Mouse (Mus musculus) lung, postnatal 0 days (tissue): Measurements from ENCODE around the gene Hist1h1d. TPM values are rescaled to one million over a fixed set of nuclear protein-coding genes. Genes with fewer than 3 reads are reported as not detected.
"Not testable (repeated sequence)": the region's sequence is repeated elsewhere in the genome, so short reads cannot be mapped to it uniquely, and the experiment has no call there.

Experiments used
- ATAC-seq: fragments of 200-750 bp; cut with Nextera tagmentation; 2 replicates; pipeline ENCODE4 v1.8.0; 2017; ENCODE audit warnings: moderate library complexity
- DNase-seq: peaks from one replicate; pipeline ENCODE4 v3.0.0-alpha.2; 2016; ENCODE audit warnings: low spot score
- H3K27ac ChIP-seq: fragments of 300-500 bp; sonication (generic); 2 replicates; pipeline ENCODE4 v1.5.1; 2014; ENCODE audit warnings: antibody characterized with exemption, mild to moderate bottlenecking, low read length, mixed read lengths
- H3K27me3 ChIP-seq: fragments of 300-500 bp; sonication (generic); replicated peaks from 2 replicates; pipeline ENCODE4 v1.6.1; 2014; ENCODE audit warnings: low read length, mixed read lengths; ENCODE audit not compliant: insufficient read depth
- H3K36me3 ChIP-seq: fragments of 300-500 bp; sonication (generic); 2 replicates; pipeline ENCODE4 v1.6.1; 2014; ENCODE audit warnings: low read length, mixed read lengths; ENCODE audit not compliant: insufficient read depth
- H3K4me1 ChIP-seq: fragments of 300-500 bp; sonication (generic); 2 replicates; pipeline ENCODE4 v1.6.1; 2014; ENCODE audit warnings: antibody characterized with exemption, low read depth, low read length, mixed read lengths; ENCODE audit not compliant: insufficient read depth
- H3K4me2 ChIP-seq: fragments of 300-500 bp; sonication (generic); replicated peaks from 2 replicates; pipeline ENCODE4 v1.6.1; 2014; ENCODE audit warnings: low read depth, mild to moderate bottlenecking, low read length, moderate library complexity, mixed read lengths
- H3K4me3 ChIP-seq: fragments of 300-500 bp; sonication (generic); 2 replicates; pipeline ENCODE4 v1.5.1; 2014; ENCODE audit warnings: low read depth, low read length
- H3K9ac ChIP-seq: fragments of 300-500 bp; sonication (generic); replicated peaks from 2 replicates; pipeline ENCODE4 v1.6.1; 2014; ENCODE audit warnings: low read depth, mild to moderate bottlenecking
- H3K9me3 ChIP-seq: fragments of 300-500 bp; sonication (generic); 2 replicates; pipeline ENCODE4 v1.6.1; 2016; ENCODE audit warnings: low read length, mixed read lengths
- CTCF ChIP-seq: IDR thresholded peaks from 2 replicates; pipeline ENCODE4 v1.5.1; 2016; ENCODE audit warnings: antibody characterized with exemption, mild to moderate bottlenecking
- EP300 ChIP-seq: IDR thresholded peaks from 2 replicates; pipeline ENCODE4 v1.6.1; 2016; ENCODE audit warnings: antibody characterized with exemption, mild to moderate bottlenecking, control low read depth
- WGBS: fragments of 180-500 bp; shearing (Covaris S2); extraction: QIAGEN DNeasy Blood & Tissue Kit; methylation state at CpG from one replicate; pipeline ENCODE4 v1.1.7; 2014; 5-methylcytosine and 5-hydroxymethylcytosine counted together
- polyA plus RNA-seq: library from polyadenylated mRNA; unstranded; fragments of >200 nt; fragmentation: Nextera tagmentation; extraction: Ambion mirVana; gene quantifications from 2 replicates; pipeline ENCODE4 v1.2.1, GENCODE M21; 2015

Gene Hist1h1d
- polyA plus RNA-seq, 1 experiment from 2014 or later, result 0.11 TPM

GRCm38 (mm10) chr13:23550761-23551145, 2.3 kb upstream of the Hist1h1d start:
- peak overlapping the region; percentile 59 for H3K4me2 ChIP-seq
- H3K27me3 ChIP-seq, result no peaks in the 10 kb centered on the region
- H3K36me3 ChIP-seq, result no peaks in the 10 kb centered on the region
- peak overlapping the region; percentile 75 for H3K27ac ChIP-seq
- no peaks in the 10 kb centered on the region for H3K4me1 ChIP-seq
- no peak overlapping the region for H3K9ac ChIP-seq
- DNase-seq, result no peak
- WGBS, result 0% methylated on average over 3 of the region's 3 CpGs
- TF ChIP-seq CTCF (no peak), EP300 (no peak)
- H3K4me3 ChIP-seq, result peak overlapping the region; percentile 41
- no peak for ATAC-seq
- no peaks in the 10 kb centered on the region for H3K9me3 ChIP-seq

DNA sequence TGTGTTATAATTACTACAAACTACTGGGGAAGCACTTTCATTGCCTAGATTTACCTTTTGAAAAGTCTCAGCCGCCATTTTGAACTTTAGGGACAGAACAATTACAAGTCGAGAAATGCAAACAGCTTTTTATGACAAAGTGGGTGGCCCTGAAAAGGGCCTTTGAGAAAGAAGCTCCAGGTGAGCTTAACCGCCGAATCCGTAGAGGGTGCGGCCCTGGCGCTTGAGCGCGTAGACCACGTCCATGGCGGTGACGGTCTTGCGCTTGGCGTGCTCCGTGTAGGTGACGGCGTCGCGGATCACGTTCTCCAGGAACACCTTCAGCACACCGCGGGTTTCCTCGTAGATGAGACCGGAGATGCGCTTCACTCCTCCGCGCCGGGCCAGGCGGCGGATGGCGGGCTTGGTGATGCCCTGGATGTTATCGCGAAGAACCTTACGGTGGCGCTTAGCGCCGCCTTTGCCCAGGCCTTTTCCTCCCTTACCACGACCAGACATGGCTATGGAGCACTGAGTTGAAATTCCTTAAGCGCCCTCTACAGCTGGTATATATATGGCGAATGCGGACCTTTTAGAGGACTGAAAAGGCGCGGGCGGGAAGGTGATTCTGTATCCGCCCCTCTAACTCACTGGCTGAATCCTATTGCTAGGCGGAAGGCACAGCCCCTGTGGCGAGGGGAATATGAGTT, 1.8 kb upstream of the Hist1h1d start, which contains the start of gene Hist1h4f:
Gene Hist1h4f (minus strand): TSS at position 503 of the 689 bp plus-strand sequence.
- DNase-seq (peak; percentile 97), ATAC-seq (peak; percentile 77)
- H3K4me1 ChIP-seq, H3K36me3 ChIP-seq, H3K27me3 ChIP-seq, H3K9me3 ChIP-seq: not testable (repeated sequence)
- peak within 1 kb of the TSS; percentile 59 for H3K4me2 ChIP-seq
- H3K4me3 ChIP-seq, result peak within 1 kb of the TSS; percentile 41
- peak within 1 kb of the TSS; percentile 75 for H3K27ac ChIP-seq
- TF ChIP-seq EP300 (peak; percentile 89), CTCF (peak; percentile 66)
- WGBS, result under 1% methylated on average over 47 of the region's 47 CpGs
- peak within 1 kb of the TSS; percentile 43 for H3K9ac ChIP-seq

- ATAC-seq (no peak), DNase-seq (peak; percentile 4)
- no peak overlapping the region for H3K9ac ChIP-seq
- WGBS, result 38% methylated on average over 8 of the region's 8 CpGs
- no peaks in the 10 kb centered on the region for H3K36me3 ChIP-seq
- H3K4me3 ChIP-seq, result peak overlapping the region; percentile 41
- H3K27ac ChIP-seq, result peak overlapping the region; percentile 75; the same call in 1 of the 2 replicates
- H3K4me2 ChIP-seq, result peak overlapping the region; percentile 59
- TF ChIP-seq EP300 (no peak), CTCF (no peak)
- no peaks in the 10 kb centered on the region for H3K9me3 ChIP-seq
- H3K4me1 ChIP-seq, result no peaks in the 10 kb centered on the region
- no peaks in the 10 kb centered on the region for H3K27me3 ChIP-seq
Measured at GRCm38 (mm10) chr13:23551931-23552914, 839 bp upstream of the Hist1h1d start.

DNA sequence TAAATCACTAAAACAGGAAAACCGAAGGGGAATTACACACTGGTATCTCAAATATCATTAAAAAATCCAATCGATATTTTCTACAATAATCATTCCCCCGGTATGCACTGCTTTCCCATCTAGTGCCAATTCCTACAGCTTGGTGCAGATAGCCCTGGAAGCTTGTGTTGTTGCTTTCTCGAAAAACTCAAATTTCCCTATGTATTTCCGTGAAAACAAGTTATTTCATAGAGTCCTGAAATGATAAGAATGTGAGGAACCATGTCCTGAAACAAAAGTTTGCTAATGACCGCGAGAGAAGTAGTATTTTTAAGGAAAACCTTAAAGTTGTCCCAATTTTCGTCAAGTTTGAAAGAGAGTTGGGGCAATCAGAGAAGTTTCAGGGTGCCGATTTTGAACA, 1.3 kb downstream of the Hist1h1d start:
- 15% methylated on average over 9 of the region's 9 CpGs for WGBS
- H3K4me1 ChIP-seq, result no peaks in the 10 kb centered on the region
- ATAC-seq, result no peak

GRCm38 (mm10) chr13:23554925-23555838, 2.1 kb downstream of the Hist1h1d start:
- Histone ChIP-seq H3K4me1 (no peaks in the 10 kb centered on the region), H3K9ac (peak overlapping the region; percentile 66), H3K27ac (peak overlapping the region; percentile 94), H3K4me2 (peak overlapping the region; percentile 98), H3K36me3 (no peaks in the 10 kb centered on the region), H3K27me3 (no peaks in the 10 kb centered on the region), H3K4me3 (peak overlapping the region; percentile 56), H3K9me3 (no peaks in the 10 kb centered on the region)
- DNase-seq, result peak; percentile 93
- WGBS, result 1% methylated on average over 53 of the region's 54 CpGs
- TF ChIP-seq CTCF, result no peak
- ATAC-seq, result peak; percentile 81

More for the DNA sequence above, 1.3 kb downstream of the Hist1h1d start:
- H3K9ac ChIP-seq, result peak overlapping the region; percentile 66
- H3K36me3 ChIP-seq, result no peaks in the 10 kb centered on the region
- H3K27ac ChIP-seq, result peak overlapping the region; percentile 94
- H3K27me3 ChIP-seq, result no peaks in the 10 kb centered on the region
- no peaks in the 10 kb centered on the region for H3K9me3 ChIP-seq
- TF ChIP-seq CTCF, result no peak
- TF ChIP-seq EP300, result no peak; the same call in 1 of the 2 replicates
- H3K4me2 ChIP-seq, result peak overlapping the region; percentile 98
- H3K4me3 ChIP-seq, result peak overlapping the region; percentile 56
- no peak for DNase-seq
